Mouse (Mus musculus) NIH3T3 (cell line): ENCODE results near the gene Dscam.

ENCODE experiments used
- DNase-seq: peaks from one replicate; pipeline ENCODE4 v3.0.0-alpha.2; 2012; ENCODE audit warnings: low read depth

Gene Dscam

DNA sequence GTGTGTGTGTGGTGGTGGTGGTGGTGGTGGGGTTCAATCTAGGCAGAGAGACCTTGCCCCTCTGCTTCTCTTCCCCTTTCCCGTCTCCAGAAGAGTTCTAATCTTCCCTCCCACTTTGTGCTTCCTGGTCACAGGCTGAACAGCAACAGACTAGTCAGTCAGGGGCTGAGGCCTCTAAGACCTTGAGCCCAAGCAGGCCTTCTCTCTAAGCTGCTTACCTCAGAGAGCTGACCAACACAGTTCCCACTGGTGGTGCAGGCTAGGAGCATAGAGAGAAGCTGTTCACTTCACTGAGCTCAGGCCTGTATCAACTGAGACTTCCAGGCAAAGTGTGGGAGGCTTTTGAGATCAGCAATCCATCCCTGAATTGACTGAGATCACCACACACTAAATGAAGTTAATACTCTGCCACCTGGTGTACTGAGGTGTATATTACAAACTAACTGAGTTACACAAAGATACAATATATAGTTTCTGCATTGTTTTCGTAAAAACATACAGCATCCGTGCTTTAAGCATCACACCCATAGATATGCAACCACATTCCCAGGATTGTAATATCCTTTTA is 153.3 kb downstream of the Dscam start:
- DNase-seq: peak; percentile 7

DNA sequence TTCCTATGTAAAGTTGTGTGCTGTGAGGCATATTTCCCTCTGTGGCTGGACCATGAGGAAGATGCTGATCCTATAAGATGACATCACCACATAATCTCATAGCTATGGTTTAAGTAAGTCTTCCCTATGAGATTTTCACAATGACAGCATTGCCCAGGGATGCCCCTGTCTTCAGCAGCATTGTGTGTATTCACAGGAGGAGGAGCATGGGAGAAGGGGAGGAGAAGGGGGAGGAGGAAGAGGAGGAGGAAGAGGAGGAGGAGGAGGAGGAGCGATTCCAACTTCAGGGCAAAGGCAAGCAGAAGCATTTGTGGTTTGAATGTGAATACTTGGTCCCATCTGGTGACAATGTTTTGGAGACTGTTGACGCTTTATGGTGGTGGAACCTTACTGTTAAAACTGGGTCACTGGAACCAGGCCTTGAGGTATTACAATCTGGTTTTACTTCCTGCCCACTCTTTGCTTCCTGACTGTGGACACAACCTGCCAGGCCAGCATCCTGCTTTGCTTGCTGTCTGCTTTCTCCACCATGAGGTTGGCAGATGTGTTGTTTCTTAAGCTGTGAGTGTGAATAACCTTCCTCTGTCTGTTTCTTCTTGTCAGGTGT is 154.2 kb downstream of the Dscam start:
- DNase-seq: no peak

DNA sequence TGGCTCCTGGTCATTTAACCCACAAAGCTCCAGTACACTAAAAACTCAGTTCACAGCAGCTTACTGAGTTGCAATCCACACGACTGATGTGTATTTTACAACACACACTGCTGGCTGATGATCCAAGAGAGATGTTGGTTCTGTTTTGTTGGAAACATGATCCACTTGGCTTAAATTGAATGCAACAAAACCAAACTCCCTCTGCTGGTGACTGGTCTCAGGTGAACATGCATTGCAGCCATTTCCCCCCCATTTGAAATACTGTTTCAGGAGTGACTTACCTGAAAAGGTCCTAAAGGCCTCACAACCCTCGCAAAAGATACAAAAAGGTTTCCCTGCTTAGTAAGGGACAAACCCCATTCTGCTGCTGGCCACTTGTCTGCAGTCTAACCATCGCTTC is 156.2 kb downstream of the Dscam start:
- peak; percentile 6 for DNase-seq

DNA sequence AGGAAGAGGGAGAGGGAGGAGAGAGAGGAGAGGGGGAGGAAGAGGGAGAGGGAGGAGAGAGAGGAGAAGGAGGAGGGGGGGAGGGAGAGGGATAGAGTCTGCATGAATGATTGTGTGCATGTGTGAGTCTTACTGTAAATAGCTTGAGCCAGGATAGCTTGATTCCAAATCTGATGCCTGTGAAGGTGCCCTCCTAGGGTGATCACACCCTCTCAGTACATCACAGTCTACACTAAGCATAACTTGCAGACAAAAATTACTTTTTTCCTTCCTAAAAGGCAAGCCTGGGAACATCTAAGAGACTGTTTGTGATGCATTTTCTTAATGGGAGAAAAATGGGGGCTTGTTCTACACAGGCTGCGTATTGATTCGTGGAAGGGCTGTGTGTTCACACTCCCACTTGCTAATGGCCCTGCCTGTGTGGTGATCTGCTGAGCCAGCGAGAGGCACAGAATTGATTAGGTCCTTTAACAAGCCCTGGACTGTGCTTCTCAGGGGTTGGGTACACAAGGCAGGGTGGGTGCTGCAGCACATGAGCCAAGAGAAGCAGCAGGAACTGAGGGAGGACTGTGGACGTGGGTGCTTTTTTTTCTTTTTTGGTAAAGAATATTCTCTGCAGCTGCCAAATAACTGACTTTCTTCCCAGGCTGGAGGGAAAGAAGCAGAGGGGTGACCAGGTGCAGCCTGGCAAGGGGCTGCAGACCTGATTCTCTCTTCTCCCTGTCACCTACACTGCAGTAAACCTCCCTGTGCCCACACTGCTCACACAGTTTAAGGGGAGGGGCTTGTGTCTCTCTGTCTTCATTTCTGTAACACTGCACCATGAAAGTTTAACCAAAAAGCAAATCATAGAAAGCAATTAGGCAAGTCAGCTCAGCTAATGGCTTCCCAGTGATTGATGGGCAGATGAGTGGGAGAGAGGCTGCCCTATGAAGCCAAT is 161.2 kb downstream of the Dscam start:
- no peak for DNase-seq

DNA sequence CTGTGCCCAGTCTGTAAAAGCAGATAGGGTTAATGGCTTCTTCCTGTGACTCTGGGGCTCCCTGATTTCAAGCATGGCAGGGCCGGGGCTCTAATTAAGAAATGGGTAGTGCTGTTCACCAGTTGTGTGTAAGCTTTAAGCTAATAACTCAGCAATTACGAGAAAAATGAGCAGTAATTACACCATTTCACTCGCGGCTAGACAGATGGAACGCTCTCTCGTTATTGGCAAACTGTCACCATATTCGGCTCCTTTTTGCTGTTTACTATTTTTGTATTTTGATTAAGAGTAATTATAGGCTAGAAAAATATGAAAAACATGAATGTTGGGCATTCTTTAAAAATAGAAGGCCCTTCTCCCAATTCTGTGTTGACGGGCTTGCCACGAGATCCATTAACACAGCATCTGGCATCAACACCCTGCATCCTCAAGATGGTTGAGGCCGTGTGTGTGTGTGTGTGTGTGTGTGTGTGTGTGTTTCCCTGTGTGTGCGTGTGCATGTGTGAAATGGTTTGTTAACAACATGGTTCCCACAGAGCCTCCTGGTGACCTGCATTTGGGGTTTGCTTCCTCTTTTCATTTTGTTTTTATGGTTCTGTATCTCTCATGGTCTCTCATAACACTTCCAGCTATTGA is 162.5 kb downstream of the Dscam start:
- no peak for DNase-seq

DNA sequence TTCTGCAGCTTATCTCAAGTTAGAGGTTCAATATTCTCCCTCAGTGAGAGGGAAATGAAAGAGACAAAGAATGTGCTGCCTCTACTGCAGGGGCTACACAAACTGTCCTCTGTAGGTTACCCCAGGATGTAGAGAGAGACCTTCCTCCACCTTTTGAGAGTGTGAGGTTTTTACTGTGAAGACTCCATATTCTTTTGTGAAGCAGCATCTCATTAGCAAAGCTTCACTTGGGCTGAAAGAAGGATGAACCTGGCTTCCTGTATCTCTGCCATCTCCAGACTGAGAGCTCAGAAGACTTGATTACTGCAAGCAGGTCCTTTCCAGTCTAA is 163.7 kb downstream of the Dscam start:
- no peak for DNase-seq

DNA sequence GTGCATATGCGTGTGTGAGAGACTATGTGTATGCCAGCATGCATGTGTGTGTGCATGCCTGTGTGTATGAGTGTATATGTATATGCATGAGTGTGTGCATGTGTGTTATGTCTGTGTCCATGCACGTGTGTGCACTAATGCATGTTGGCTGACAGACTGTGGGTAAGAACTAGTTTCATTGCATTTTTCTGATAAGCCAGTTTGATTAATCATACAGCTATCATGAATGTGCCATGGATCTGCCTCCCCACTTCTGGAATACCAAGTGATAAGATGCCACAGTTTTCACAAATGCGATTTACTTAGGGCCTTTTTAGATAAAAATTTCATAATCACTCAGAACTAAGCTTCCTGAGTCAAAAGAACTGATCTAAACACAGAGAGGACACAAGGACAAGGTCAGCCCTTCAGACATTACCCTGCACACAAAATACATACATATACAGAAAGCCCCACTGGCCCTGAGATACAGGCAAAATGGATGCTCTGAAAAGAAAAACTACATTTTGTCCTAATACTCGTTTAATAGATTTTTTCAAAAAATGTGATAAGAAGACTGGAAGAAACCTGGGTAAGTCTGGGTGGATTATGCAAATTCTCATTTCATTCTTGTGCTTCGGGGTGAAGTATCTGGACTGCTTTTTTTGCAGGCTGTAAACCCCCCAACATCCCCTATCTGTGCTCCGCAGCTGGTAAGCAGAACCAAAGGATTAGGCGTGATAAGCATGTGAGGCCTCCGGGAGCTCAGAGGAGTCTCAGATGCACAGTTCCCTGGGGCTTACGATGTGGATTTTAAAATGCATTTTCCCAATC is 164.3 kb downstream of the Dscam start:
- no peak for DNase-seq

DNA sequence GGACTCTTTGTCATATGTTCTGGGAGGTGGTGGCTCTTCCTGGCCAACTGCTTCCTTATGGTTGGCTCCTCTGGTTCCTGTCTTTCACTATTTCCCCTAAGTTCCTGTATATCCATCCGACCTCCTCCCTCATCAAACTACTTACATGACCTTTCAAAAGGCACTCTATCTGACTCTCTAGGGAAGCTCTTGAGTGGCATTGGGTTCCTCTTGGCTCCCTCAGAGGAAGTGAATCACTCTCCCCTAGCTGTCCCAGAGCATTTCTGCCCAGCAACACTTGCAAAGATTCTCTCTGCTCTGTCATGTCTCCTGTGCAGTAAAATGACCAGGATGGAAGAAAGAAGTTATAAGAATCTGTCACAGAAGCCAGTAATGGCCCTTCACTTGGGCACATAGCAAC is 166.6 kb downstream of the Dscam start:
- no peak for DNase-seq

DNA sequence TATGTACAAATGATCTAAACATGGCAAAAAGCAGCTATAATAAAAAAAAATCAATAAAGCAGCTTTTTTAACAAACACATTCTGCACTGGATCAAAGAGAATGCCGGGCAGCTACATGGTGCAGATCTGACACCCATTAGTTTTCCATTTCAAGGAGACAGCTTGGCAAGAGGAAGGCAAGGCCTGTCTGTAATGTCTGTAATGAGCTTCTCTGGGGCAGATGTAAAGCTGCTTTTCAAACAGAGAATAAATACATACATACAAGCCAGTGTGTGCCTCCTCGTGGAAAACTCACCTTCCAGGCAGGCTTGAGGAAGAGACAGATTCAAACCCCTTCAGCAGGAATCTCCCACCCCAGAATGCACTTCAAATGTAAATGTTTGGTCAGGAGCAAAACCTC is 167.7 kb downstream of the Dscam start:
- DNase-seq: no peak

DNA sequence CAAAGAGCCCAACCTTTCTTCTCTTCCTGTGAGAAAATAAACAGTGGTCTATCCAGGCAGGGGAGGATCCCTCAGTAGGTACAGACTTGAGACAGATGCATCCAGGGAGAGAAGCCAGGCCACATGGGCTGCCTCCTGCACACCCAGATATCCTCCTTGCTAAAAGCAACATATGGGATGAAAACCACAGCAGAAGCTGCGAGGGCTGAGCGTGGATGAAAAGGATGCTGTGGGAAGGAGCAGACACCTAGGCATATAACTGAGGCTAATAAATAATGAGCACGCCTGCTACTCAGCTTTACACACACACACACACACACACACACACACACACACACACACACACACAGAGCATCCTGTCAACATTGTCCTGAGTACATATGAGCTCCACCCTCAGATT is 168.4 kb downstream of the Dscam start:
- DNase-seq: no peak

DNA sequence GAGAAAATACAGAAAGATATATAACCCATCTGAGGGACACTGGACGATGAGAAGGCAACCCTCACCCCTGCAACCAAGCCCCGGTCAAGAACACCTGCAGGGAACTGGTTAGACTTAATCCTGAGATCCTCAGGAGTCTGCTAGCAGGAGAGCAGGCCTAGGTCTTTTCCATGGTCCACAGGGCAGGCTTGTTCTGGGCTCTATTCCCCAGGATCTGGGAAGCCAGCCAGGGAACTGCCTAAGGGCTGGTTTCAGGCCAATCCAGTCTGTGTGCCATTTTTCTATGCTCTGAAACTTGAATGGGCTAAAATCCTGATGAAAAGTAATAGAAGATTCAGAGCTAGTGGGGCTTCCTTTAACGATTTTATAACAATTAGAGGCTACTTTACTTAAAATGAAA is 173.7 kb downstream of the Dscam start:
- DNase-seq: peak; percentile 51

DNA sequence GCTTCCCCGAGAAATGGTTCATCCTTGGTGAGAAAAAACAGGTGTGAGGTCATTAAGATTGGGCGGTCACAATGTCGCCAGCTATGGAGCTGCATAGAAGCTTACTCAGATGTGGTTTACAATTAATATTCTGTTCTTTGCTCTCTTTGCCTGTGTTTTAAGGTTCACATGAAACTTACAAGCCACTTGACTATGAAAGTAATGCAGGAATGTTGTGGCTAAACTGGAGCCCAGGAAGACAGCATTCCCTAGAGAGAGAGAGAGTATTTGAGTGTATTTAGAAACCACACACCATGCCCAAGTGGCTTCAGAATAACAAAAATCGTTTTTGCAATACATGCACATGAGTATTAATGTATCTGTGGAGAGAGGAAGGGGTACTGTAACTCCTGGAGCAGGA is 174.7 kb downstream of the Dscam start:
- DNase-seq: no peak

DNA sequence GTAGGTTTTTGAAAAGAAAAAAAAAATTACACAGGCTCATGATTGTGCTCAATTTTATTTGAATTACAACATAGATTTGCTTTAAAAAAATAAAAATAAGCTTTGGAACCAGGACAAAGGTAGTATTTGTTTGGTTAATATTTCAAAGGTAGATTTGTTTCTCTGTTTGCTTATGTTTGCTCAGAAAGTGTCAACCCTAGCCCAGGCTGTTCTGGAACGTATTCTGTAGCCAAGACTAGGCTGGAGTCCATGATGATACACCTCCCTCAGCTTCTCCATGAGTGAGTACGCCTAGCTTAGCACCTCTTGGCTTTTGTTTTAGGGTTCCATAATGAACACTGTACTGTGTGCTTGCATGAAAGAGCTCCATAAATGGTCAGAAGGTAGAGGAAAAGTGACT is 183.2 kb downstream of the Dscam start:
- no peak for DNase-seq

DNA sequence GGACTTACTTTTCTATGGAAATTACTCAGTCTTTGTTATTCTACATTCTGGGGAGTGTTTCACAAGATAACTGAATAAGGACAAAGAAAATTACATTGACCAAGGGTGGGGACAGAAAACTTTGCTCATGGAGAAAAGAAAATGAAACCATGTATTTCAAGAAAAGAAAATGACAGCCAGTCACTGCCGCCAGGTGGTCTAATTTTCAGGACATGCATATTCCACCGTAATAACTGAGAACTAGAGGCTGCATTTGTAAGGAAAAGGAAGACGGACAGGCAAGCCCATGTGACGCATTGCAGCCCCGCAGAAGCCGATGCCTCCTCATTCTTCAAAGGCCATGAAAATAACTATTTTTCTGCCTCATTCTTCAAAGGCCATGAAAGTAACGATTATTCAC is 197.3 kb downstream of the Dscam start:
- no peak for DNase-seq

DNA sequence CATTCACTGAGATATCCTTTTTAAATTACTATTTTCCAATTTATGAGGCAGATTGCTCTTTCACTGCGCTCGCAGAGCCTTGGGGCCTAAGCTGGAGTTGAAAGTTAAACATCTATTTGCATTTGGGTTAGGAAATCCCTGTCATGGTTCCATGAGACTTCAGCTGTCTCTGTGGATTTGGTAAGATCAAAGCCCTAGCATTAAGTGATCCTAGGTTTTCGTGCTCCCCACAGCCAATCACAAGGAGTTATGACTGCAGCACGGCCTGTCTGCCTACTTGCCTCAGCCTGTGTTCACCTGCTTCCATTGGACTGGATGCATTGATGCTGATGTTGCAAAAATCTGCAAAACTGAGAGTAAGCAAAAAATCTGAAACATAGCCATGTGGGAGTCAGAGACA is 198.8 kb downstream of the Dscam start:
- DNase-seq: no peak

DNA sequence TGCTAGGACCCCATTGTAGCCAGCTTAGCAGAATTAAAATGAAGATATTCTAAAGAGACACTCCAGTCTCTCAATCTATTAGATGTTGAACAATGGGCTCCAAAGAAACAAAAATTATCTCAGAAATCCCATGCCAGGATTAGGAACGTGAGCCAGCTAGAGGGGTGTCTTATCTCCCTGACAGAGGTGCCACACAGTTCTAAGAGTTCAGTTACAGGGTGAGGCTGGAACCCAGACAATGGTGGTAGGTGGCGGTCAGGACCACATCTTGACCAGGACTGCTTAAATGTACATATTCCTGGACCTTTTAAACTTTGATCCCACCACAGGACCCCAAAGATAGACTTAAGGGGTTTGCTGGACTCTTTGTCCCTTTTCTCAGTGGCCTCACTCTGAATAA is 200.1 kb downstream of the Dscam start:
- no peak for DNase-seq

DNA sequence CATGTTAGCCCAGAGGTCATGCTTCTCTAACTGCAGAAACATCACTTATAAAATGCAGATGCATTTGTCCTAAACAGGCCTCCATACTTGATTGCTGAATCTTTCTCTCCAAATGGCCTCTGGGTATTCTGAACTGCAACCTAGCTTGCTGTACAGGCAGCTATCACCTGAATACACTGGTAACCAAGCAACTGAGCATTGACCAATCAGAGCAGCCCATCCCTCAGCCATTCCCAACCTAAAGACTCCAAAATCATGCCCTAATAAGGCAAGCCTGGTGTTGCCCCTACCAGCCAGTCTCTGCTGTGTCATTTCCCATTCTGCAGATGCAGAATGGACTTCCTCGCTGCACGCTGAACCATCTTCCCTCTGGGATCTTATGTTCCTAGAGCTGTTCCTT is 200.9 kb downstream of the Dscam start:
- no peak for DNase-seq

DNA sequence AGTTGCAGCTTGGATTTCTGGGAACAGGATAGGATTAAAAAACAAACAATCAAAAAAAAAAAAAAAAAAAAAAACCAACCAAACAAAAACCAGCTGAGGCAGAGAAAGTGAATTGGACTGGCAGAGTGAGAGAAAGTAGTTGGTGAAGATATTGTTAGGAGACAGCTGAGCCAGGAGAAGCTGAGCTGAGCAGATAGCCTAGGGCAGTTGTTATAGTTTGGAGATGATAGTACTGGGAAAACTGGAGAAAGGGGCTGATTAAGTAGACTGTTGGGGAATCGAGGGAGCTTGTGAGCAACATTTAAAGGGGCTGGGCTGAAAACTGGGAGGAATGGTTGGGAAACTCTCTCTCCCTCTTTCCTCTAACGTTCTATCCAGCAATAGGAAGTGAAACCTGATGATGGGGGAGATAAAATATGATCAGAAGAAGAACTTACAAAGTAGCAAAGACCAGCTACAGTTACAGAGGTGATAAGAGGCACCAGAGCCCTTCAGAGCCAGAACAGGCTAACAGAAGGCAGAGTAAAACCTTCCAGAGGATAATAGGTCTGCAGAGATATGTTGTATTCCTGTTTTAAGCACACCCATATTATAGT is 201.6 kb downstream of the Dscam start:
- DNase-seq: no peak

DNA sequence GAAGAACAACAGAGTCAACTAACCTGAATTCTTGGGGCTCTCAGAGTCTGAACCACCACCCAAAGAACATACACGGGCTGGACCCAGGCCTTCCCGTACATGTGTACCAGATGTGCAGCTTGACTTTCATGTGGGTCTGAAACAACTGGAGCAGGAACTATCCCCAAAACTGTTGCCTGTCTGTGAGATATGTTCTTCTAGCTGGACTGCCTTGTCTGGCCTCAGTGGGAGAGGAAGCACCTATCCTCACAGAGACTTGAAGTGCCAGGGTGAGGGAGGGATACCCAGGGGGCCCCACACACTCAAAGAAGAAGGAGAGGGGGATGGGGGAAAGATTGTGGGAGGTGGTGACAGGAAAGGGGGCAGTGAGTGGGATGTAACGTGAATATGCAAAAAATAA is 210.9 kb downstream of the Dscam start:
- DNase-seq: no peak

DNA sequence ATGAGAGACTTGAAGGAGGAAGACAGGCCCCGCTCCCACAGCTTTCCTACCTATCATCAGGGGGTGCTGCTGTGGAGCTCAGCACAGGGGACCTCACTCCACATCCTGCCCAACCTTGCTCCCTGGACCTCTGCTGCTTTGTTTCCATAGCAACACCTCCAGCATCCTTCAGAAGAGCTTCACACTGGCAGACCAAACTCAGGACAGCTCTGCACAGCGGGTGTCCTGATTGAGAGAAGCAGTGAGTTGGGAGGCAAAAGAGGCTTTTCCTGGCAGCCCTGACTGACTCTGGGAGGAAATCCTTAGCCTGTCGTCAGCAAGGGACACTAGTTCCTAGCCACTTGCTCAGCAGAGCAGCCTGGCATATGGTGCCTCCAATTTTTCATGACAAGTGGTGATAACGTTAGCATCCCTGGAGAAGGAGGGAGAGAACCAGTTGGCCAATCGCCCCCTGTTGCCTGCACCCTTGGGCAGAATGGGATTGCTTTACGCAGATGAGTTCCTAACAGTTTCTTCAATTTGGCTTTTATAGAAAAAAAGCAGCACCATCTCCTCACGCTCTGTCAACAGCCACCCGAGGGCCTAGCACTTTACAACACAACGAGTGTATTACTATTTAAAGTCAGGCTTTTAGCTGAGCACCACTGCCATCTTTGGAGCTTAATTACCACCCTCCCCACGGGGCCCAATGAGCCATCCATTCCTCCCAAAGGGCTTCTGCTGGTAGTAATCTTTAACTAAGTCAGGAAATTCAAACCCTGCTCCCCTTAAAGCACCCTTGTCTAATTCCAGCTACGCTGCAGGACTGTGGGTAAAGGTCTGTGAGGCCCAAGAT is 224.9 kb downstream of the Dscam start:
- DNase-seq: no peak

DNA sequence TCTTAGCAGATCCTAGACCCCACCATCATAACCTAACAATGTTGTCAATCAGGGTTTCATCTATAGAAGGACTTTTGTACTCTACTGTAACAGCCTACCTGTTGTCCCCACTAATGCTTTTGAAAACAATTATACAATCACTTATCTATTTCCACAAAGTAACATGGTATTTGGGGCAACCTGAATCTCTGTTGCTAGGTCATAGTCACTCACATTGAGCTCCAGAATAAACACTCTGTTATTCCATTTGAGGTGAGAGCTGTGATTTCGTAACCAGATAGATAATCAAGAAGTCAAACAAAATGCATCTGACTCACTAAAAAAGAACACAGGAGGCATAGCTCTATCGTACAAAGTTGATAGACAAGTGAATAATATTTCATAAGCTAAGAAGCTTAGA is 226.9 kb downstream of the Dscam start:
- DNase-seq: no peak
